Mouse (Mus musculus) hindbrain, embryonic 10.5 days (tissue): ENCODE measurements at regions not wholly inside any gene's neighbourhood (a gene's known extent, or its start where the extent isn't known, plus 50 kb on each side); places are given as distances from the start of the nearest gene placed in this dataset.

ENCODE experiments used
- DNase-seq: peaks from one replicate; pipeline ENCODE4 v3.0.0-alpha.2; 2017; ENCODE audit warnings: low spot score
- H3K27ac ChIP-seq: fragments of 300-500 bp; sonication (generic); 2 replicates; pipeline ENCODE4 v1.5.1; 2016; ENCODE audit warnings: mild to moderate bottlenecking, moderate library complexity
- H3K27me3 ChIP-seq: fragments of 300-500 bp; sonication (generic); 2 replicates; pipeline ENCODE4 v1.6.1; 2016; ENCODE audit warnings: mild to moderate bottlenecking; ENCODE audit not compliant: poor library complexity, insufficient read depth, severe bottlenecking
- H3K36me3 ChIP-seq: fragments of 300-500 bp; sonication (generic); 2 replicates; pipeline ENCODE4 v1.6.1; 2016; ENCODE audit warnings: mild to moderate bottlenecking, moderate library complexity
- H3K4me1 ChIP-seq: fragments of 300-500 bp; sonication (generic); replicated peaks from 2 replicates; pipeline ENCODE4 v1.6.1; 2016; ENCODE audit warnings: mild to moderate bottlenecking
- H3K4me3 ChIP-seq: fragments of 300-500 bp; sonication (generic); 2 replicates; pipeline ENCODE4 v1.5.1; 2016; ENCODE audit warnings: mild to moderate bottlenecking, moderate library complexity
- H3K9me3 ChIP-seq: fragments of 300-500 bp; sonication (generic); 2 replicates; pipeline ENCODE4 v1.6.1; 2016; ENCODE audit warnings: mild to moderate bottlenecking, moderate library complexity
- WGBS: fragments of 180-500 bp; shearing (Covaris S2); methylation state at CpG from one replicate; pipeline ENCODE4 v1.1.7; 2016; 5-methylcytosine and 5-hydroxymethylcytosine counted together

GRCm38 (mm10) chr2:170206442-170206754 is 58.5 kb upstream of the Zfp217 start:
- H3K27ac ChIP-seq: peak overlapping the region; percentile 62
- H3K4me1 ChIP-seq: peaks cover 46% of the 10 kb centered on the region
- H3K27me3 ChIP-seq: peaks cover 9% of the 10 kb centered on the region; the same call in 1 of the 2 replicates
- WGBS: 10% methylated on average over 6 of the region's 6 CpGs
- no peaks in the 10 kb centered on the region for H3K9me3 ChIP-seq
- peak; percentile 27 for DNase-seq
- peak overlapping the region; percentile 53 for H3K4me3 ChIP-seq
- H3K36me3 ChIP-seq: no peaks in the 10 kb centered on the region

- no peaks in the 10 kb centered on the region for H3K36me3 ChIP-seq
- H3K4me3 ChIP-seq: peak overlapping the region; percentile 53
- H3K4me1 ChIP-seq: peaks cover 40% of the 10 kb centered on the region
- no peaks in the 10 kb centered on the region for H3K9me3 ChIP-seq
- H3K27me3 ChIP-seq: peaks cover 9% of the 10 kb centered on the region; the same call in 1 of the 2 replicates
- peak; percentile 56 for DNase-seq
- H3K27ac ChIP-seq: peak overlapping the region; percentile 85
- under 1% methylated on average over 17 of the region's 17 CpGs for WGBS
Observed at GRCm38 (mm10) chr2:170205591-170206441, 57.9 kb upstream of the Zfp217 start.

GRCm38 (mm10) chr2:170204768-170205514 is 57.0 kb upstream of the Zfp217 start:
- peak overlapping the region; percentile 53 for H3K4me3 ChIP-seq
- peaks cover 33% of the 10 kb centered on the region for H3K4me1 ChIP-seq
- H3K27ac ChIP-seq: peak overlapping the region; percentile 85; the same call in 1 of the 2 replicates
- no peaks in the 10 kb centered on the region for H3K9me3 ChIP-seq
- 34% methylated on average over 10 of the region's 10 CpGs for WGBS
- DNase-seq: no peak
- H3K36me3 ChIP-seq: no peaks in the 10 kb centered on the region
- H3K27me3 ChIP-seq: peaks cover 9% of the 10 kb centered on the region; the same call in 1 of the 2 replicates

DNA sequence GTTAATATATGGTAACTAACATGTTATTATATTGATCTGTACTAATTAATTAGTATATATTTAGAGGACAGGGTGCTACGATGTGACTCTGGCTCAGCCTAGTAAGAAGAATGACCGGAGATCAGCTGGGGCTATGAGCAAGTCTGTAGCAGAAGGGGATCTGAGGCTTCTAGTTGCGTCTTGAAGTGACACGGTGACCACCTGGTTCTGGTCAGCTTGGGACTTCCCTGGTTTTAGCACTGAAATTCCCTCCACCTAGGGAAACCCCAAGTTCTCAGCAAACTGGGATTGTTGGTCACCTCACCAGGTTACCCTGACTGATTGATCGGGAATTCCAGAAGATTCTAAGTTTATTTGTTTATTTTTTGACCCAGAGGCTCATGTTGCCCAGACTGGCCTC is 55.6 kb upstream of the Zfp217 start:
- no peak overlapping the region for H3K27ac ChIP-seq
- H3K4me3 ChIP-seq: no peak overlapping the region
- H3K9me3 ChIP-seq: no peaks in the 10 kb centered on the region
- 94% methylated on average over 5 of the region's 5 CpGs for WGBS
- H3K4me1 ChIP-seq: peaks cover 22% of the 10 kb centered on the region
- no peaks in the 10 kb centered on the region for H3K36me3 ChIP-seq
- DNase-seq: no peak
- H3K27me3 ChIP-seq: peaks cover 9% of the 10 kb centered on the region; the same call in 1 of the 2 replicates

DNA sequence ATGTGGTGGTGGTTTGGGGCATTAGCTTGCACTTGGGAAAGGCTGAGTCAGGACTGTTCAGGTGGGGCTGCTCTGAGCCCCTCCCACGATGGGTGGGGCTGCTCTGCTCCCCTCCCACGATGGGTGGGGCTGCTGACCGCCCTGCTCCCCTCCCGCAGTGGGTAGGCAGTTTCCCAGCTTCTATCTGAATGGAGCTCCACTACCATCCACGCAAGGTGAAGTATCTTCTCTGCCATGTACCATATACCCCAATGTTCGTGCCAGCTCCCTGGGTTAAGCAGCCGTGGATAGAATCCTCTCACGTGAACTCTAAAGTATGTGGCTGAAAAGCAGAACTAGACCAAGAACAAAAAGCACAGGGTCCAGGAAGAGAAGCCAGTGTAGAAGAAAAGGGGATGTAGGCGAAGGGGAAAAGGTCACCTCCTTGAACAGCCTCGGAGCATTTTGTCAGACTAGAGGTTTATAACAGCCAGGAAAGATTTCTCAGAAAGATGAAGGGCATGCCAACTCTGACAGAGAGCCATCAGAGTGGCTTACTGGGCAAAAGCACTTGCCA is 54.0 kb upstream of the Zfp217 start:
- Histone ChIP-seq H3K4me1 (peaks cover 18% of the 10 kb centered on the region), H3K27ac (no peak overlapping the region), H3K4me3 (no peak overlapping the region), H3K27me3 (peaks cover 6% of the 10 kb centered on the region; the same call in 1 of the 2 replicates), H3K9me3 (no peaks in the 10 kb centered on the region), H3K36me3 (no peaks in the 10 kb centered on the region)
- WGBS: 68% methylated on average over 10 of the region's 10 CpGs
- DNase-seq: no peak
